Mouse (Mus musculus): Measurements from ENCODE around the gene Wipf1. TPM values are rescaled to one million over a fixed set of nuclear protein-coding genes. Genes with fewer than 3 reads are reported as not detected.
"Not testable (repeated sequence)": the region's sequence is repeated elsewhere in the genome, so short reads cannot be mapped to it uniquely, and the experiment has no call there.

Wipf1 gene
- total RNA-seq, 2 experiments from 2014 or later: 6.3 to 7.9 TPM

- peak; percentile 70 for DNase-seq (ENCODE audit: low spot score)
These were observed 20.1 kb downstream of the Wipf1 start for GRCm38 (mm10) chr2:73509248-73510024.

- DNase-seq (ENCODE audit: low spot score): no peak
These were observed 21.6 kb downstream of the Wipf1 start for GRCm38 (mm10) chr2:73507886-73508285.

- DNase-seq (ENCODE audit: low spot score): not testable (repeated sequence)
These were observed 23.2 kb downstream of the Wipf1 start for GRCm38 (mm10) chr2:73506337-73506736.

- DNase-seq (ENCODE audit: low spot score): no peak
These were observed 26.6 kb downstream of the Wipf1 start for GRCm38 (mm10) chr2:73502863-73503429.

GRCm38 (mm10) chr2:73500864-73501263 lies 28.7 kb downstream of the Wipf1 start:
- no peak for DNase-seq (ENCODE audit: low spot score)

- no peak for DNase-seq (ENCODE audit: low spot score)
These were observed 31.2 kb downstream of the Wipf1 start for GRCm38 (mm10) chr2:73498322-73498721.

- DNase-seq (ENCODE audit: low spot score): no peak
These were observed 32.0 kb downstream of the Wipf1 start for GRCm38 (mm10) chr2:73497572-73497971.

- no peak for DNase-seq (ENCODE audit: low spot score)
These were observed 32.6 kb downstream of the Wipf1 start for GRCm38 (mm10) chr2:73496944-73497343.

GRCm38 (mm10) chr2:73496329-73496685 lies 33.2 kb downstream of the Wipf1 start:
- DNase-seq (ENCODE audit: low spot score): peak; percentile 46

- no peak for DNase-seq (ENCODE audit: low spot score)
These were observed 33.8 kb downstream of the Wipf1 start for GRCm38 (mm10) chr2:73495617-73496328.

- no peak for DNase-seq (ENCODE audit: low spot score)
These were observed 36.0 kb downstream of the Wipf1 start for GRCm38 (mm10) chr2:73493517-73493916.

- peak; percentile 62 for DNase-seq (ENCODE audit: low spot score)
These were observed 37.9 kb downstream of the Wipf1 start for GRCm38 (mm10) chr2:73491442-73492241.

- DNase-seq (ENCODE audit: low spot score): no peak
These were observed 39.1 kb downstream of the Wipf1 start for GRCm38 (mm10) chr2:73490466-73490865.

- no peak for DNase-seq (ENCODE audit: low spot score)
These were observed 43.4 kb downstream of the Wipf1 start for GRCm38 (mm10) chr2:73486120-73486601.

GRCm38 (mm10) chr2:73485236-73486119 lies 44.1 kb downstream of the Wipf1 start:
- DNase-seq (ENCODE audit: low spot score): no peak

- DNase-seq (ENCODE audit: low spot score): no peak
These were observed 44.8 kb downstream of the Wipf1 start for GRCm38 (mm10) chr2:73484561-73485235.

GRCm38 (mm10) chr2:73478805-73479204 lies 50.7 kb downstream of the Wipf1 start:
- DNase-seq (ENCODE audit: low spot score): no peak

- DNase-seq (ENCODE audit: low spot score): no peak
These were observed 52.0 kb downstream of the Wipf1 start for GRCm38 (mm10) chr2:73477501-73477900.

- no peak for DNase-seq (ENCODE audit: low spot score)
These were observed 54.0 kb downstream of the Wipf1 start for GRCm38 (mm10) chr2:73475519-73475918.

GRCm38 (mm10) chr2:73472130-73472529 lies 57.4 kb downstream of the Wipf1 start:
- no peak for DNase-seq (ENCODE audit: low spot score)

All from gastrocnemius, adult 18-20 months (tissue).